Mouse (Mus musculus) forebrain, embryonic 12.5 days (tissue): ENCODE measurements around the gene Krtap5-5. TPM values are rescaled to one million over a fixed set of nuclear protein-coding genes. Genes with fewer than 3 reads are reported as not detected.
"Not testable (repeated sequence)": the region's sequence is repeated elsewhere in the genome, so short reads cannot be mapped to it uniquely, and the experiment has no call there.

ENCODE experiments used
- ATAC-seq: fragments of 200-750 bp; cut with Nextera tagmentation; 2 replicates; pipeline ENCODE4 v1.8.0; 2017; ENCODE audit warnings: moderate TSS enrichment; ENCODE audit not compliant: low FRiP score
- H3K27ac ChIP-seq: fragments of 300-500 bp; sonication (generic); 2 replicates; pipeline ENCODE4 v1.5.1; 2016; ENCODE audit warnings: mild to moderate bottlenecking
- H3K27me3 ChIP-seq: fragments of 300-500 bp; sonication (generic); 2 replicates; pipeline ENCODE4 v1.6.1; 2016; ENCODE audit warnings: mild to moderate bottlenecking
- H3K36me3 ChIP-seq: fragments of 300-500 bp; sonication (generic); replicated peaks from 2 replicates; pipeline ENCODE4 v1.6.1; 2016; ENCODE audit warnings: mild to moderate bottlenecking
- H3K4me1 ChIP-seq: fragments of 300-500 bp; sonication (generic); 2 replicates; pipeline ENCODE4 v1.6.1; 2016
- H3K4me2 ChIP-seq: fragments of 300-500 bp; sonication (generic); 2 replicates; pipeline ENCODE4 v1.6.1; 2016; ENCODE audit warnings: mild to moderate bottlenecking, moderate library complexity
- H3K4me3 ChIP-seq: fragments of 300-500 bp; sonication (generic); replicated peaks from 2 replicates; pipeline ENCODE4 v1.5.1; 2016; ENCODE audit warnings: mild to moderate bottlenecking
- H3K9ac ChIP-seq: fragments of 300-500 bp; sonication (generic); 2 replicates; pipeline ENCODE4 v1.6.1; 2016; ENCODE audit warnings: mild to moderate bottlenecking
- H3K9me3 ChIP-seq: fragments of 300-500 bp; sonication (generic); 2 replicates; pipeline ENCODE4 v1.6.1; 2016
- WGBS: fragments of 180-500 bp; shearing (Covaris S2); methylation state at CpG from one replicate; pipeline ENCODE4 v1.1.7; 2016; 5-methylcytosine and 5-hydroxymethylcytosine counted together
- polyA plus RNA-seq: library from polyadenylated mRNA; unstranded; fragments of >200 nt; fragmentation: Nextera tagmentation; extraction: Ambion mirVana; gene quantifications from 2 replicates; pipeline ENCODE4 v1.2.1, GENCODE M21; 2016

The Krtap5-5 gene
- polyA plus RNA-seq = not detected in 2 replicates

DNA sequence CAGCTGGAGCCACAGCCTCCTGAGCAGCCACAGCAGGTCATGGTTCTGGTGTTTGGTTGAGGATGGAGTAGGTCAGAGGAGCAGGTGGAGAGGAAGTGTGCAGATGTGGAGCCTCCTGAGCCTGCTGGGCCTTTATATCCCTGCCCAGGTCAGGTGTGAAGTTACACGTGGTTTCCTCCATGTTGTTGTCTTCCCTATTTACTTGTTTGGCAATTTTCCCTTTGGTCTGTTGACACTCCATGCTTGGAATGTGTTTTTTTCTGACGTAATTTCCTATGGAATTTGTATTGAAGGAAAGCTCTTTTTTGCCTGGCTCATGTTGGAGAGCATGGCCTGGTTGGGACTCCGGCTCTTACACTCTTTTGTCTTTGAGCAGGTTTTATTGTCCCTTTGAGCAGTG, at the start of gene Krtap5-5:
Krtap5-5 (minus strand) TSS at position 101 of the 400 bp plus-strand sequence.
- H3K4me3 ChIP-seq, H3K27ac ChIP-seq, ATAC-seq, H3K9me3 ChIP-seq, H3K4me2 ChIP-seq, H3K36me3 ChIP-seq, H3K27me3 ChIP-seq, H3K4me1 ChIP-seq, H3K9ac ChIP-seq: not testable (repeated sequence)
- 63% methylated on average over 3 of the region's 3 CpGs for WGBS

GRCm38 (mm10) chr7:142279291-142279690, 49.5 kb upstream of the Krtap5-5 start:
- ATAC-seq, H3K9me3 ChIP-seq, H3K4me3 ChIP-seq, H3K9ac ChIP-seq, H3K4me1 ChIP-seq, H3K27ac ChIP-seq, H3K4me2 ChIP-seq, H3K36me3 ChIP-seq: not testable (repeated sequence)
- H3K27me3 ChIP-seq = peaks cover 24% of the 10 kb centered on the region
- 84% methylated on average over 1 of the region's 1 CpGs for WGBS

- not testable (repeated sequence) for ATAC-seq, H3K27ac ChIP-seq, H3K9ac ChIP-seq, H3K9me3 ChIP-seq, H3K36me3 ChIP-seq, H3K4me2 ChIP-seq, H3K4me3 ChIP-seq, H3K4me1 ChIP-seq
- 0% methylated on average over 3 of the region's 3 CpGs for WGBS
- H3K27me3 ChIP-seq = peaks cover 23% of the 10 kb centered on the region
These were observed 48.4 kb upstream of the Krtap5-5 start for GRCm38 (mm10) chr7:142278183-142278582.

GRCm38 (mm10) chr7:142274263-142274662, 44.5 kb upstream of the Krtap5-5 start, which contains the start of gene Gm4559:
Gene Gm4559, minus strand, starts transcription at chr7:142274363.
- H3K4me1 ChIP-seq, H3K4me2 ChIP-seq, H3K9me3 ChIP-seq, H3K9ac ChIP-seq, H3K27me3 ChIP-seq, H3K4me3 ChIP-seq, H3K36me3 ChIP-seq, ATAC-seq, H3K27ac ChIP-seq: not testable (repeated sequence)

DNA sequence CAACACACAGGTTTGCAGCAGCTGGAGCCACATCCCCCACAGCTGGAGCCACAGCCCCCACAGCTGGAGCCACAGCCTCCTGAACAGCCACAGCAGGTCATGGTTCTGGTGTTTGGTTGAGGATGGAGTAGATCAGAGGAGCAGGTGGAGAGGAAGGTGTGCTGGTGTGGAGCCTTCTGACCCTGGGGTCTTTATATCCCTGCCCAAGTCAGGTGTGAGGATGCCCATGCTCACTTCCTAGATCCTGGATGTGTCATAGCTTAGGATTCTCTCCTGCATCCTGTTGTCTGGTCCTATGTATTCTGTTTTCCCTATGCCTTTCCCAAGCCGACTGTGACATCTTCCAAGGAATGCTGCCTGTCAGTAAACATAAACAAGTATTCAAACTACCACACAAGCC, 28.5 kb upstream of the Krtap5-5 start, which contains the start of gene Gm2431:
Gm2431 (minus strand) TSS at position 101 of the 400 bp plus-strand sequence.
- H3K27me3 ChIP-seq, H3K36me3 ChIP-seq, H3K4me1 ChIP-seq, ATAC-seq, H3K9ac ChIP-seq, H3K27ac ChIP-seq, H3K9me3 ChIP-seq, H3K4me3 ChIP-seq, H3K4me2 ChIP-seq: not testable (repeated sequence)
- 74% methylated on average over 1 of the region's 1 CpGs for WGBS

GRCm38 (mm10) chr7:142255517-142255916, 25.7 kb upstream of the Krtap5-5 start:
- WGBS = 1% methylated on average over 2 of the region's 2 CpGs
- Histone ChIP-seq H3K36me3 (no peaks in the 10 kb centered on the region), H3K4me3 (no peak overlapping the region), H3K9ac (no peak overlapping the region), H3K9me3 (no peaks in the 10 kb centered on the region), H3K27me3 (no peaks in the 10 kb centered on the region), H3K27ac (no peak overlapping the region), H3K4me2 (no peak overlapping the region), H3K4me1 (no peaks in the 10 kb centered on the region)
- no peak for ATAC-seq

DNA sequence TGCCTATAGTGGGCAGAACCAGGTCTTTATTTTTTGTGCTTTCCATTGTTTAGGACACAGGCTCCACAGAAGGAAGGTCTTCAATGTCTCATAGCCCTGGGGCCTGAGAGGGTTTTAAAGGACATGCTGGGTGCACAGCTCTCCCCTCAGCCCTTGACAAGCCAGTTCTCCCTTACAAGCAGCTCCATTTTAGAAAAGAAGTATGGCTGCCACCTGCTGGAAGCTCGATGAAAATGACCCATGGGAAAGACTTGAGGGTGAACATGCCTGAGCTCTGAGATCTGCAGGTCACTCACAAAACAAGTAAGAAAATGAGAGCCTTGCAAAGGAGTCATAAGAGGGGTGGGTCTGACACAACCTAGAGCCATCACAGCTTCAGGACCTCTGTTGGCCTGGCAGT, 20.1 kb upstream of the Krtap5-5 start:
- no peak for ATAC-seq
- H3K9me3 ChIP-seq = no peaks in the 10 kb centered on the region
- H3K4me1 ChIP-seq = no peaks in the 10 kb centered on the region
- H3K27me3 ChIP-seq = no peaks in the 10 kb centered on the region
- no peak overlapping the region for H3K9ac ChIP-seq
- H3K4me3 ChIP-seq = no peak overlapping the region
- H3K36me3 ChIP-seq = no peaks in the 10 kb centered on the region
- no peak overlapping the region for H3K27ac ChIP-seq
- 0% methylated on average over 1 of the region's 1 CpGs for WGBS
- no peak overlapping the region for H3K4me2 ChIP-seq

DNA sequence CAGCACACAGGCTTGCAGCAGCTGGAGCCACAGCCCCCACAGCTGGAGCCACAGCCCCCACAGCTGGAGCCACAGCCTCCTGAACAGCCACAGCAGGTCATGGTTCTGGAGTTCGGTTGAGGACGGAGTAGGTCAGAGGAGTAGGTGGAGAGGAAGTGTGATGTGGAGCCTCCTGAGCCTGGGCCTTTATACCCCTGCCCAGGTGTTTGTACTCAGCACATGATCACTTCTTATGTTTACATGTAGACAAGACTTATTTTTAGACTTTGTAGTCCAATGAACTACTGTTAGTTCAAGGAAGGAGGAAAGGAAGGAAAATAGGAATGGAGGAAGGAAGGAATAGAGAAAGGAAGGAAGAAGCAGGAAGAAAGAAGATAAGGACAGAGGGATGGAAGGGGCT, 11.2 kb upstream of the Krtap5-5 start, which contains the start of gene Gm40460:
Gm40460 (minus strand) TSS at position 101 of the 400 bp plus-strand sequence.
- whole genome bisulfite sequencing = 57% methylated on average over 2 of the region's 2 CpGs
- Histone ChIP-seq H3K27me3 (no peaks in the 10 kb centered on the region), H3K9ac (no peak within 1 kb of the TSS), H3K36me3 (no peaks in the 10 kb centered on the region), H3K4me3 (no peak within 1 kb of the TSS), H3K4me1 (no peaks in the 10 kb centered on the region), H3K4me2 (no peak within 1 kb of the TSS), H3K27ac (no peak within 1 kb of the TSS), H3K9me3 (no peaks in the 10 kb centered on the region)
- no peak for ATAC-seq

DNA sequence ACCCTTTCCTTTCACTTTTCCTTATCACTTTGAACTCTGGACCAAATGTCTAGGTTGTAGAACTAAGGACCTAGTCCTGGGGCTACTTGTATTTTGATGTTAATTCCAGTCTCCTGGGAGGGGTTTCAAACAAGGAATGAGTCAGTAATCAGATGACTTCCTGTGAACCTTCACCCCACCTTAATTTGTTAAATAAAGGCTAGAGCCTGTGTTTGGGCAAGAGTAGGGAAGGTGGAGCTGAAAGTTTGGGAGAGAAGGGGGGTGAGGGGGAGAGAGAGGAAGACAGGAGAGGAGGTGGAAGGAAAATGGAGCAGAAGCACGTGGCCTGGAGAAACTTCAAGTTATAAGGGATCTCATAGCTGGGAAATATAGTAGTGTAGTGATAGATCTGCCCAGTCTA, 1.8 kb upstream of the Krtap5-5 start:
- Histone ChIP-seq H3K36me3 (no peaks in the 10 kb centered on the region), H3K27ac (no peak overlapping the region), H3K4me1 (no peaks in the 10 kb centered on the region), H3K27me3 (no peaks in the 10 kb centered on the region), H3K4me3 (no peak overlapping the region), H3K9ac (no peak overlapping the region), H3K9me3 (0 out of 2 replicates have a peak, but pooled peaks cover 5% of the 10 kb centered on the region), H3K4me2 (no peak overlapping the region)
- ATAC-seq = no peak
- 44% methylated on average over 1 of the region's 1 CpGs for WGBS

DNA sequence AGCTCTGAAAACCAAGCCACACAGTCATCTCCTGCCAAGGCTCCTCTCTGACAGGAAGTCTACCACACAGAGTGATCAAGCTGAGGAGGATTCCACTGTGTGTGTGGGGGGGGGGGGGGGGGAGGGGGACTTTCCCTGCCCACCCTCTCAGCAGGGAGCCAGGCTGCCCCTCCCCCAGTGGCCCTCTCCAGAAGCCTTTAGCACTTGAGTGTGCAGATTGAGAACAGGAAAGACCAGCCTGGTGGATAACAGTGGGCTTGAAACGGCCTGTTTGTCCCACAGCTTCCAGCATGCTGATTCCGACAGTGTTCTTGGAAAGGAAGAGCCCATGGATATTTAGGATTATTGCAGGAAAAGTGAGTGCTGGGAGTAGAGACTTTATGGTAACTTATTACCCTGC, 5.3 kb downstream of the Krtap5-5 start:
- Histone ChIP-seq H3K27ac (no peak overlapping the region), H3K4me3 (no peak overlapping the region), H3K4me1 (no peaks in the 10 kb centered on the region; the same call in 1 of the 2 replicates), H3K4me2 (no peak overlapping the region), H3K36me3 (no peaks in the 10 kb centered on the region), H3K9me3 (no peaks in the 10 kb centered on the region), H3K9ac (no peak overlapping the region), H3K27me3 (no peaks in the 10 kb centered on the region)
- 70% methylated on average over 2 of the region's 2 CpGs for WGBS
- no peak for ATAC-seq

- 65% methylated on average over 1 of the region's 1 CpGs for WGBS
These were observed 17.6 kb downstream of the Krtap5-5 start for GRCm38 (mm10) chr7:142212136-142212535.

GRCm38 (mm10) chr7:142211559-142211958, 18.2 kb downstream of the Krtap5-5 start, which contains the start of gene Gm7579:
Gene Gm7579, plus strand, starts transcription at chr7:142211859.
- Histone ChIP-seq H3K4me3 (no peak within 1 kb of the TSS), H3K9me3 (no peaks in the 10 kb centered on the region), H3K36me3 (no peaks in the 10 kb centered on the region), H3K4me1 (no peaks in the 10 kb centered on the region), H3K27me3 (no peaks in the 10 kb centered on the region), H3K27ac (no peak within 1 kb of the TSS), H3K9ac (no peak within 1 kb of the TSS), H3K4me2 (no peak within 1 kb of the TSS)
- no peak for ATAC-seq
- 59% methylated on average over 1 of the region's 1 CpGs for WGBS

More at GRCm38 (mm10) chr7:142212136-142212535, 17.6 kb downstream of the Krtap5-5 start:
- not testable (repeated sequence) for H3K27ac ChIP-seq, H3K4me2 ChIP-seq, H3K27me3 ChIP-seq, H3K9me3 ChIP-seq, H3K9ac ChIP-seq, H3K36me3 ChIP-seq, ATAC-seq, H3K4me3 ChIP-seq, H3K4me1 ChIP-seq

DNA sequence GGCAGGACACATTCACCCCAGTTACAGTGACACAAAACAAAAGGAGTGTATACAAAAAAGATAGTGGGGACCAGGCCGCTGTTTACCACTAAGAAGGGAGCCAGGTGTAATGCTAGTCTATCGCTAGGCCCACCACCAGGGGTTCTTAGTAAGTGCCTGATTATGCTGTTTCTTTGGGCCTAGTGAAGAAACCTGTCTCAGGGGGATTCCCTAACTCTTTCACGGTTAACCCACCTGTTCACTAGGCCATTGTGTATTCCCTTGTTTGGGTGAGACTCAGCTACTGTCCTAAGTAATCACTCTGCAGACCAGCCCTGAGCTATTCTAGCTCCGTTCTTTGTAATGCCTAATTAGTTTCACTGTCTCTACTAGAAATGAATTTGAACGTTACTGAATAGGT, 22.9 kb downstream of the Krtap5-5 start:
- not testable (repeated sequence) for H3K36me3 ChIP-seq, H3K4me3 ChIP-seq, H3K27ac ChIP-seq, H3K9ac ChIP-seq, H3K27me3 ChIP-seq, H3K4me2 ChIP-seq, H3K9me3 ChIP-seq, H3K4me1 ChIP-seq, ATAC-seq
- 69% methylated on average over 5 of the region's 5 CpGs for WGBS
